Mouse (Mus musculus): ENCODE results near the gene Akap8.

Gene Akap8

DNA sequence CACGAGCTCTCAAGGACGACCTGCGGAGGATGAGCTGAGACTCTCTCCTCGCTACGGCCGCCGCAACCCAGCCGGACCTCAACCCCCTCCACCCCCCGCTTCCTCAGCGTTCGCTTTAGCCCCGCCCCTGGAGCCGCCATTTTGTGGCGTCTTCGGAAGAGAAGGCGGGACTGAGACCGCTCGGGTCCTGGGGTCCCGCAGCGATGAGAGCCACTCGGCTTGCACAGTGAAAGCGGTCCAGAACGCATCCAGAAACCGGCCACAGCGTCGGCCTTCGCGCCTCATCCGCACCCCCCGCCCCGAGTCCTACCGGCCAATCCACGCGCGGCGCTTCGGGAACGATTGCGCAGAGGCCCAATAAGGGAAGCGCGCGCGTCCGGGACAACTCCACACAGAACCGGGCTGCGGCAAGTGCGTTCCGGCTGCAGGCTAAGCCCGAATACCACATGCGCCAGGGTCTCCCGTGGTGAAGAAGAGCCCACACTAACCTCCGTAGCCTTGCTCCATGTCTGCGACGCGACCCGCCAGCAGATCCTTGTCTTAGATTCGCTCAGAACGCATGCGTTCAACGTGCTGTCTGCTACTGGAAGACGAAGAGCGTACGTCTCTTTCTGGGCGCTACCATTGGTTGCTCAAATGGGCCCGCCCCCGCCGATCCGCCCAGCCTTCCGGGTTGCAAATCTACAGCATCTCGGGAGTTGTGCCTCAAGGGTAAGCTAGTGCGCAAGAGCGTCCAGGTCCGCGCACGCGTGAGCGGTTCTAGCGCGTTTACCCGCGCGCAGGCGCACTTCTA, at the start of gene Akap8:
TSS of gene Akap8 (minus strand) at position 642 of the 793 bp plus-strand sequence.
- DNase-seq (ENCODE audit: low read depth, low spot score), result peak; percentile 91

DNA sequence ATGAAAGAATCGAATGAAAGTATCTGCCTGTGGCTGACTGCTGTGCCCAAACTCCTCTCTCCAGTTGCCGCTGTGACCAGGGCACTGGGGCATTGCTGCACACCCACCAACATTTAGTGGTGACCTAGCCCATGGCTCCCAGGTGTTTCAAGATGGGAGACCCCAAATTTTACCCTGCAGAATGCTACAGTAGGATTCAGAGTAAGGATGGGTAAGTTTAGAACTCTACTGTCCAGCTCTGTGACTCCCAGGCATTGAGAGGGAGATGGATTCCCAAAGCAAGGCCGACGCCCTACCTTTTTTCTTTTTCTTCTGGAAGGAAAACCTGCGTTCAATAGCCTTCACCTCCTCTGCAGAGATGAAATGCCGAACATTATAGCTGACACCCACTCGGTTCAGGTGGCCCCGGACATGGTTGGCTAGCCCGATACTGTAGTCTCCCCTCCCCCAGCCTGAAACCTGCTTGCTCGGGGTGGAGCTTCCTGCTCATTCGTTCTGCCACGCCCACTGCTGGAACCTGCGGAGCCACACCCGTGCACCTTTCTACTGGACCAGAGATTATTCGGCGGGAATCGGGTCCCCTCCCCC, 48.0 kb upstream of the Akap8 start:
- no peak for DNase-seq (ENCODE audit: low read depth, low spot score)

DNA sequence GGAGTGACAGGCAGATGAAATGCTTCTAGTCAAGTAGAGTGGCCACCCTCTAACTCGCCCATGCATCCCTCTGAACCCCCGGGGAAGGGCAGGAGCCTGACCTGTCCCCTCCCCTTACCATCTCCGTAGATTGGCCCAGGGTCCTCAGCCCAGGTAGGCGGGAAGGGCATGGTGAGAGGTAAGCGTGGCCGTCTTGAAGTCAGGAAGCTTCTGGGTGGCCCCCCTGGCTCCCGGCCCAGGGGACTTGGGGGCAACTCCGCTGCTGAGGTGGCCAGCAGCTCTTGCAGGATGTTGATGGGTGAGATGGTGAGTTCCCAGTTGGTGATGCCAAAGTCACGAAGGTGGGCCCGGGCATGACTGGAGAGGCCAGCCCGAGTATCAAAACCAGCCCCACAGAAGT, 46.7 kb upstream of the Akap8 start:
- DNase-seq (ENCODE audit: low read depth, low spot score), result no peak

DNA sequence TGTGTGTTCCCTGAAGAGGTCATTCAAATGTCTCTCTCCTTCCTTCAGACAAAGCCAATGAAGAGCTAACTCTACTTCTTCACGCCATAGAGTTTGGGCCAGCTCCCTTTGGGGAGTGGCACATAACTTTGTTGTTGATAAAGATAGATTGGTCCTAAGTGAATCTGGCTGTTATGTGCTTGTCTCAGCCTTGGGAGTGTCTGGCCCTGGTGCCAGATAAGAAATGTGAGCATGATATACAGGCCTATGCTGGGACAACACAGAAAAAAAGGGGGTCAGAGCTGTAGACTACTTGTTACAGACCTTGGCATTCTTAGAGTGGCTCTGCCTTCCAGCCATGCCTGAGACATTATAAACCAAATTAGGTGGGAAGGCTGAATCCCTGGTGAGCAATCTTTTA, 44.3 kb upstream of the Akap8 start:
- DNase-seq (ENCODE audit: low read depth, low spot score), result no peak

DNA sequence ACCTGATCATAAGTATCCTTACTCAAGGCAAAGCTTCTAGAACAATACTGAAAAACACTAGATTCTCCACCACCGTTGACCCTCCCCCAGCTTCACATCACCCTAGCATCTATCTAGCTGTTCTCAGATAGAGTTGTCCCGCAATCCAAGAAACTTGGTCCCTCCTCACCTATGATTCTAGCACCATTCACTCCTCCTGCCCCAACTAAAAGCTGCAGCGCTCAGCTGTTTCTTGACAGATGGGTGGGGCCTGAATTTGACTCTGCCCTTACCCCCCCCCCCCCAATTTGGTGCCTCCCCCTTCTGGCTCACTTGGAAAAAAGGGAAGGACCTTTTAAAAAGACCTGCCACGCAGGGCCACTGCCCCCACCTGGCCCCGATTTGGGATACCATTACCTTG, 43.8 kb upstream of the Akap8 start:
- DNase-seq (ENCODE audit: low read depth, low spot score), result no peak

DNA sequence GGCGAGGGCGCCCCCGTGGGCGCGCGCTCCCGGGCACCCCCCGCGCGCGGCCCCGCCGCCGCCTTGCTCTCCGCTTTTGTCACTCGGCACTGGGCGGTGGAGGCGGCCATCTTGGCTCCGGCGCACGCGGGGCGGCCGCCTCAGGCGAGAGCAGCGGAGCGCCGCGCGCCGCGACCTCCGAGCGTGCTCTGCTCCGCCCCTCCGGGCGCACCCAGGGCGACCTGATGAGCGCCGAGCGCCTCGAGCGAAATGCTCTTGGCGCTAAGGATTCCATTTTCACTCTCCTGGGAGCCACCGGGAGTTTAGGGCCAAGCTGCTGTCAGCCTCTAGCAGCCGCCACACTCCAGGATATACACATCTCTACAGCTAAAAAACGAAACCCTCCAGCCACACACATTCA, 43.3 kb upstream of the Akap8 start:
- peak; percentile 76 for DNase-seq (ENCODE audit: low read depth, low spot score)

DNA sequence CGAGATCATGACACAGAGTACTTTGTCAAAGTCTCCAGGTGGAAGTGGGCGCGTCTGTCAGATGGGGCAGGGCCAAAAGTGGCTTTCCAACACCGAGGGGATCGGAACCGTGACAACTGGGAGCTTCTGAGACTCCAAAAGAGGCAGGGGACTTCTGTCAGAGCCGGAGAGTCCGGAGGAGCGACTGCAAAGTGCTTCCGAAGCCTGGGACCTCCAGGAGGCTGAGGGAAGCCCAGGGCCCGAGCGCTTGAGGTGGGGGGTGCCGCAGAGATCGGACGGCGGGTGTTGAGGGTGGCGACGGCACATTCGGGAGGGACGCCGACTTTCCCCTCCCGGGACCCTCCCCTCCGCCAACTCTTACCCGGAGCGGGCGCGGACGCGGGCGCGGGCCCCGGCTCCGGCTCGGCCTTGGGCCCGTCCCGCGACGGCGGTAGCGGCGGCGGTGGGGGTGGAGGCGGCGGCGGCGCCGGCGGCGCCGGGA, 42.8 kb upstream of the Akap8 start:
- no peak for DNase-seq (ENCODE audit: low read depth, low spot score)

DNA sequence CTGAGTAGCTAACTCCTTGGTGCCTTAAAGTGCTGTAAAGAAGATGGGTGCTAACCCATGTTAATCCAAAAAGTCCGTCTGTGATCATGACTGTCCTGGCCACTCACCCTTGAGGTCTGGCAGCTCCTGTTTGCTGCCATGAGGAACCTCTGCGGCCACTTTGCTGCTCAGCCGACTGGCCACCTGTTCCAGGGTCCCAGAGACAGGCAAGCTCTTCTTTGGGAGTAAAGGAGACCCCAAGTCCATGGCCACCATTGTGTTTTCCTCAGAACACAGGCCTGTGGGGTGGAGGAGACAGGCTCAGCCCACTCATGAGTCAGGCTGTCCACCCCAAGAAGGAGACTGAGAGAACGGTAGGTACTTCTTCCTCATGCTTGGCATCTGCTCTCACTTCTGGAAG, 41.6 kb upstream of the Akap8 start:
- no peak for DNase-seq (ENCODE audit: low read depth, low spot score)

DNA sequence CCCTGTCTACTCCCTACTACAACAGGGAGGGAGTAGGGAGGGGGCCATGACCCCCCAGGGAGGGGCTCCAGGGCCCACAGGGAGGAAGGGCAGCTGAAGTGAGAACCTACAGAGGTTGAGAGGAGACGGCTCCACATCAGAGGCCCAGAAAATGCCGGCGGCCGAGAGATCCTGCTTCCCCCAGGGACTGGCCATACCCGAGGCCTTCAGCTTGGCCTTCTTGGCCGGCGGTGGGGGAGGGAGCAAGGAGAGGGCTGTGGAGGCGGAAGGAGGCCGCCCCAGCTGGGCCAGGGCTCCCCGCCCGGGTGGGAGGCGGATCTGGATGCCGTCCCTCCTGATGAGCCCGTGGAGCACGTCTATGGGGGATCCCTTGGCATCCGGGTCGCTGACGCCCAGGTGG, 38.9 kb upstream of the Akap8 start:
- no peak for DNase-seq (ENCODE audit: low read depth, low spot score)

DNA sequence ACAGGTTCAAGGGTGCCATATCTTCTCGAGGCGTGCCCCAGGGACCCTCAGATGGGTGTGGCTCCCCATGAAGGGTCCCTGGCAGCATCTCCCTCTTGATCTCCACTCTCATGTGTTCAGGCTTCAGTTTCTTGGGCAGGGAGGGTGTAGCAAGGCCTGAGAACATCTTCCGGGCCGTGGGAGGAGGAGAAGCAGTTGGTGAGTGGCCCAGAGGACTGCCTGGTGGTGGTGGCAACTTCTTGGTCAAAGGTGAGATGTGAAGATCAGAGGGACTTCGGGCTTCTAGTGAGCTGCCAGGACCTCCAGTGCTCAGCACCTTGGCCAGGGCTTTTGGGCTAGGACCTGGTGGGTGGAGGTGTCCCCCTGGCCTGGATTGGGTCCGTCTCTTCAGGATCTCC, 37.9 kb upstream of the Akap8 start:
- DNase-seq (ENCODE audit: low read depth, low spot score), result no peak

DNA sequence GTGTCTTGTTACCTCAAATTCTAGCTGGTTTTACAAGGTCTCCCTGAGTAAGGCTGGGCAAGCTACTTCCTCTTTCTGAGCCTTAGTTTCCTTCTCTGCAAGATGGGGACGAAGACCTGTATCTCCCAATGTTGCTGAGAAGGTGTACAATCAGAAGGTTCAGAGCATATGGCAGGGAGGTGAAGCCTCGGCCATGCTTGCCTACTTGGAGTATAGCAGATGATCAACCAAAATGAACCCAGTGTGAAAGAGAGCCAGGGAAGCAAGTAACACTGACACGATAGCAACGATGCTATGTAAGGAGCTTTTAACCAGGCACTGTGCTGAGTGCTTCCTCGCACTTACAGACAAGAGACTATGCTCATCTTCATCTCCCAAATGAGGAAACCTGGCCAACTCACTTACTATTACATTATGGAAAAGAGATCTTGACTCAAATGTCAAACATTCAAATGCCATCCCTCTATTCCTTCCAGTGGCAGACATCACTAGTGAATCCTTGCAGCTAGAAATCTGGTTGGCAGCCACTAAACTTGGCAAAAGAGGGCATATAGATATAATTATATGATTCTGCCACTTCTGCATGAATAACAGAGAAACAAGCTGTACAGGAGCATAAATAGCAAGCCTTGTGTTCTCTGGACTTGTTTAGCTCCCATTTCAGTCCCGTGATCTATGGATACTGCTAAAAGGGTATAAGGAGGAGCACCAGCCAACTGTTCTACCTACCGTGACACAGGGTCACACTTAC, 37.3 kb upstream of the Akap8 start:
- DNase-seq (ENCODE audit: low read depth, low spot score), result no peak

DNA sequence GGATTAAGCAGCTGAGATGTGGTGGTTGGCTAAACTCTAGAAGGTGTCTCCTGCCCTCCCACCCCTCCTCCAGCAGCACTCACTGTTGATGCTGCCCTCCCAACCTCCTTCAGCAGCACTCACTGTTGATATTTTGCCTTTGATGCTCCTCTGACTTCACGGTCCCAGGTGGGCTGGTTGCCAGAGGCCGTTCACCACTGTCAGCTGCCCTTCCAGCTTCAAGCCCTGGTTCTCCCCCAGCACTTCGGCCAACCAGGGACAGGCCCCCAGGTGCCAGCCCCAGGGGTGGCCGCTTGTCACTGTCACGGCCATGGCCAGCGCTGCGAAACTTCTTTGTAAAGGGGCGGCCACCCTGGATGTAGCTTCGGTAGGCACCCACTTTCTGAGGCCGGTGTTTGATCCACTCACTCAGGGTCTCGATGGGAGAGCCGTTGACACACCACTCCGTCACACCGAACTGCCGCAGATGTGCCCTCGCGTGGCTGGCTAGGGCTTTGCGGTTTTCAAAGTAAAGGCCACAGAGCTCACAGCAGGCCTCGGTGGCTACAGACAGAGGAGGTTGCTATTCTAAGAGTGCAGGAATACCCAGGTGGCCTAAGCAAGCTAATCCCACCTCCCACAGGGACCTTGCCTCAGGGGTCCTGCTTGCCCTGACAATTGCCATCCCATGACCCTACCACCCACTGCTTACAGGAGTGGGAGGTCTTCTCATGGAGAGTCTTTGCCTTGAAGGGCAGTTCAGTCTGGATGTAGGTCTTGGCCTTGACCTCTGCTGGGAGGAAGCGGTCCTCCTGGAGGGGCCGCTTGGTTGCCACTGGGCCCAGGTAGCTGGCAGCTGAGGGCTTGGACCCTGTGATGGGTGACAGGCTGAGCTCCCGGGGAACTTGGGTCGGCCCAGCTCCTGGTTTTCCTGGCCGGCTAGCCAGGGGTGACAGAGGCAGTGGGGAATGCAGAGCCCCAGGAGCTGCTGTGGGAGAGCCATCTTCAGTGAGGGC, 36.0 kb upstream of the Akap8 start:
- no peak for DNase-seq (ENCODE audit: low read depth, low spot score)

DNA sequence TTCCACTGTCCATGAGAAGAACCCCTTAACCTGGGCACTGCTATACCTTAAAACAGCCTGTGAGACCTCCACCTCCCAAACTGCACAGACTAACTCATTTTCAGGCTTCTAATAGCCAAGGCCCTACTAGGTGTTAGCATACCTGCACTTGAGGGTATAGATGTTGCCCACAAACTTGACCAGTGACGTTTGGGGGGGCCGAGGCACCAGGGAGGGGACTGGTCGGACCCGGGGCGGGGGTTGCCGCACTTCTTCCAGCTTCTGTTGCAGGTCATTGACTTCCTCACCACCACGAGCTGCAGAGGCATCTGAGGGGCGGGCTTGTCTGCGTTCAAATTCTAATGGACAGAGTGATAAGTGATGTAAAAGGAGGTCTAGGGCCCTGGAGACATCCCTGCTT, 35.2 kb upstream of the Akap8 start:
- DNase-seq (ENCODE audit: low read depth, low spot score), result no peak

DNA sequence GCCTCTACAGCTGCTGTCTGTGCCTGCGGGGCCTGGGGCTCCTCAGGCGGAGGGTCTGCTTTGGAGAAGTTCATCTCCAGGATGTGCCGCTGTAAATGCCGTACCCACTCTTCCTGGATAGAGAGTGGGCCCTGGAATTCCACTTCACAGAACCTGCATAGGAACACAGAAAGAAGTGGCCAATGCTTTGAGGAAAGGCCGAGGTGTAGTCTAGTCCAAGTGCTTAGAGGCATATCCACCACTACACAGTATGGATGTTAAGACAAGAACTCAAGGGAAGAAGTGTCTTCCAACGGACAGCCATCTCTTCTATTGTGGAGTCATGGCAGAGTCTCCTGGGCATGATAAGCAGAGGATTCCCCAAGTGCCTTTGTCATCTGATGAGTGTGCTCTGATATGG, 34.0 kb upstream of the Akap8 start:
- no peak for DNase-seq (ENCODE audit: low read depth, low spot score)

DNA sequence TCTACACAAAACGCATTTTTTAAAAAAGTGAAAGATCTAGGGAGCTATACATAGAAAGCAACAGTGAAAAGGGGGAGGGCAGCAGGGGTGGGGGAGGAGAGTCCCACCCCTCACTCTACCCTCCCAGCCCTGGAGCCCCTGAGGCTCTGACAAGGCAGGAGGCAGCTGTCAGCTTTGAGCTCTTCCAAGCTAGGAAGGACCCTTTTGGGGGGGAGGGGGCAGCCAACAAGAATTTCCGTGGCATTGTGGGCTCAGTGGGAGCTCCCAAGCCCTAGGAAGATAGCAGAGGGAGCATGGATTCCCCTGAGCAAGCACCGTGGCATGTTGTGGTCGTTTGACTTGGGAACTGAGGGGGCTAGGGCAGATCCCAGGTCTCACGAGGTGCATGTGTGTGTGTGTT, 33.2 kb upstream of the Akap8 start:
- DNase-seq (ENCODE audit: low read depth, low spot score), result no peak

DNA sequence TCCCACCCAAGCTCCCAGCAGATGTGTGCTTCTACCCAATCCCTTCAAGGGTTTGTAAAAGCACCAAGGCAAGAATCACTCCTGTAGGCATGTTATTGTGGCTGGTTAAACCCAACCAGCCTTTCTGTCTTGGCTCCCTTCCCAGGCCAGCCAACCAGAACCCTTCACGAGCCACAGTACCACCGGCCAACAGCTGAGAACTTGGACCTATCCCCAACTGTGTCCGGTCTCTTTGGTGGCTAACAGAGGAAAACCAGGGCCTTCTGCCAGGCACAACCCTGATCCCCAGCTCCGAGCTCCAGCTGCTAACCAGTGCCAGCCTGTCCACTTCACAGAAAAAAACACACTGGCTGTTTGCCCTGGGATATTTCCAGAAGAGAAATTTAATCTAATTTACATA, 32.7 kb upstream of the Akap8 start:
- DNase-seq (ENCODE audit: low read depth, low spot score), result no peak

DNA sequence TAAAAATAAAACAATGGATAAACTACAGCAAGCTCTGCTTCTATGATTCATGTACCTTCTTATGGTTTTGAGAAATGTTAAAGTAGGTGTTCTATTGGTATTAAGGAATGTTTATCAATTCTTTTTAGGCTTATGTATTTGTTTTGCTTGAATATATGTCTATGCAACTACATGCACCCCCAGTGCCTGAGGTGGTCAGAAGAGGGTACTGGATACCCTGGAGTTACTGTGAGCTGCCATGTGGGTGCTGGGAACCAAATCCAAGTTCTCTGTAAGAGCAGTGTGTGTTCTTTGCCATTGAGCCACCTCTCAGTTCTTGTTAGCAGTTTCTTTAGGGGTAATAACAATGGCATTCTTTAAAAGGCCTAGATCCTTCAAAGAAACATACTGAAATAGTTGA, 30.7 kb upstream of the Akap8 start:
- DNase-seq (ENCODE audit: low read depth, low spot score), result no peak

DNA sequence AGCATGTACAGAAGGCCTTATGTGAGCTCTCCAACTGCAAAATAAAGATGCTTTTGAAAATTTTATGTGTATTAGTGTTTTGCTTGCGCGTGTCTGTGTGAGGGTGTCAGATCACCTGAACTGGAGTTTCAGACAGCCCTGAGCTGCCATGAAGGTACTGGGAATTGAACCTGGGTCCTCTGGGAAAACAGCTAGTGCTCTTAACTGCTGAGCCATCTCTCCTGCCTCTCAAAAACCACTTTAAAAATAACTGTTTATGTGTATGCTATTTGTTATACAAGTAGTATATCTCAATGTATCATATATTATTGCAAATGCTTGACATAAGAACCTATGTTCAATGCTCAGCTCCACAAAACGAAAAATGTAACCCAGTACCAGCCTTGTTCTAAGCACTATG, 30.2 kb upstream of the Akap8 start:
- DNase-seq (ENCODE audit: low read depth, low spot score), result no peak

DNA sequence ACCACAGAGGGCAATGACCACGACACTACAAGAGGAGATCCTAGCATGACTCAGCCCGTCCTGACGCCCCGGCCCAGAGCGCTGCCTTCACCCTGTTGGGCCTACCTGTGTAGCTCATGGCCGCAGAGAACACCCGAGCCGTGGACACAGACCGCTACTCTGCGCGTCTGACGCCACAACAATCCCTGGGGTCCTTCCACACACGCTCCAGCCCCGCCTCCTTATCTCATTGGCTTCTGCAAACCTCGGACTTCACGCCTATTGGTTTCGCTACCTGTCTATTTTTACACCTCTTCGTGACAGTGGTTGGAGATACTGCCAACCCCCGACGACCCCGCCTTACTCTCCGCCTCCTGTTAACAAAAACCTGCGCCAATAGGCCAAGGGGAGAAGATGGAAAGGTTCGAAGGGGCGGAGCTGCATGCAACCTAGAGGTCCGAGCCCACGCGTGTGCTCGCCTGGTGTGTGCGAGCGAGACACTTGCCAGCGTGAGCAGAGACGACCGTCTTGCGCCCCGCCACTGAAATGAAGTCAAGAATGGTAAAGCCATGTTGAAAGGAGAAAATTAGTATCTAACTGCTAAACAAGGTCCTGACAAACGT, 29.4 kb upstream of the Akap8 start, which contains the start of gene Akap8l:
TSS of gene Akap8l (minus strand) at position 226 of the 602 bp plus-strand sequence.
- peak; percentile 97 for DNase-seq (ENCODE audit: low read depth, low spot score)

DNA sequence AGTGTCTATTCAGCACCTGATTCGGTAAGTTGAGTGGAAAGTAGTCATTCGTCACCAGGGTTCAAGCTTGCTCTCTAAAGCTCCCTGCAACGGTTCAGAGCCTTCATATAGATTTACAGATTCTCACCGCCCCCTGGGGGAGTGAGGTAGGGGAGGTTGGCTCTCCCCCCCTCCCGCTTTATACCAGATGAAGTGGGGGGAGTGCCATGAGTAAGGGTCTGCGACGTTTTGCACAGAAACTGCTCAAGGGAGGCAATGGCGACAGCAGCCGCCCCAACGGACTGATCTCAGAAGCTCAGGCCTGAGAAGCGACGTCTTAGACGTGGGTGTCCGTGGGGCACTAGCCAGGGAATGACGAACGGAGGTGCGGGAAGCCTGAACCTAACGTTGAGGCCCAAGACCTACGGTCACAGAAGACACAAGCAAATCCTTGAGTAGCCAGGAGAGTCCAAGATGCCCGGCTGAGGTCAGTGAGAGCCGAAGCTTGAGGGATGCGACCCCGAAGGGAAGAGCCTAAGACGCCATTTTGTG, 28.9 kb upstream of the Akap8 start:
- DNase-seq (ENCODE audit: low read depth, low spot score), result peak; percentile 26
